Mouse (Mus musculus) CH12.LX (cell line): ENCODE measurements at regions not wholly inside any gene's neighbourhood (a gene's known extent, or its start where the extent isn't known, plus 50 kb on each side); places are given as distances from the start of the nearest gene placed in this dataset.

Source experiments
- BHLHE40 ChIP-seq: IDR thresholded peaks from 2 replicates; pipeline ENCODE4 v1.6.1; 2011; ENCODE audit warnings: mild to moderate bottlenecking, low read depth, low read length, improper control_type of control experiment
- CTCF ChIP-seq, 2 experiments: IDR thresholded peaks in 1 of 2; conservative IDR thresholded peaks in 1 of 2; 2 replicates each; pipeline ENCODE4 v1.5.1; 2011 to 2012; ENCODE audit warnings: low read depth in 2 of 2, low read length in 2 of 2, improper control_type of control experiment in 1 of 2, inconsistent platforms in 1 of 2, mild to moderate bottlenecking in 1 of 2, moderate library complexity in 1 of 2
- HCFC1 ChIP-seq: IDR thresholded peaks from 2 replicates; pipeline ENCODE4 v1.6.1; 2012; ENCODE audit warnings: low read depth, mild to moderate bottlenecking, inconsistent platforms, low read length, improper control_type of control experiment
- MAZ ChIP-seq: IDR thresholded peaks from 2 replicates; pipeline ENCODE4 v1.6.1; 2012; ENCODE audit warnings: low read depth, mild to moderate bottlenecking, inconsistent platforms, low read length, improper control_type of control experiment, moderate library complexity
- POLR2A ChIP-seq: IDR thresholded peaks from 2 replicates; pipeline ENCODE4 v1.6.1; 2011; ENCODE audit warnings: low read depth, mild to moderate bottlenecking, improper control_type of control experiment, low read length
- POLR2AphosphoS2 ChIP-seq: IDR thresholded peaks from 2 replicates; pipeline ENCODE4 v1.6.1; 2011; ENCODE audit warnings: low read depth, low read length, improper control_type of control experiment
- USF1 ChIP-seq: IDR thresholded peaks from 2 replicates; pipeline ENCODE4 v1.6.1; 2014; ENCODE audit warnings: low read depth, mild to moderate bottlenecking, inconsistent platforms, low read length, improper control_type of control experiment

GRCm38 (mm10) chr14:60529022-60529421 lies 104.8 kb upstream of the Spata13 start:
- TF ChIP-seq CTCF (conservative IDR thresholded peaks at IDR 0.05 in 1 of 2, IDR thresholded peaks at IDR 0.05 in 1 of 2; ENCODE audit: low read depth in 2 of 2, low read length in 2 of 2) (no peak), POLR2AphosphoS2 (no peak), POLR2A (no peak), HCFC1 (no peak), BHLHE40 (no peak), MAZ (no peak), USF1 (no peak)
